Mouse (Mus musculus) cerebellum, postnatal 14 days (tissue): ENCODE measurements around the gene Rmnd5b.
A peak's percentile ranks its signal among the peaks of the same experiment; 100 is the strongest.
"Not testable (repeated sequence)": the region's sequence is repeated elsewhere in the genome, so short reads cannot be mapped to it uniquely, and the experiment has no call there.

Experiments used
- DNase-seq, 2 experiments: peaks; one replicate each; pipeline ENCODE4 v3.0.0; 2021; ENCODE audit warnings: mixed read lengths in 2 of 2

The Rmnd5b gene

GRCm38 (mm10) chr11:51649111-51649888 lies 13.6 kb upstream of the Rmnd5b start:
- peak in 1 of 2 experiments; percentile 26 for DNase-seq

GRCm38 (mm10) chr11:51648566-51648965 lies 12.9 kb upstream of the Rmnd5b start:
- peak in 1 of 2 experiments; percentile 18 for DNase-seq

- DNase-seq = peak in 1 of 2 experiments; percentile 5
Observed at GRCm38 (mm10) chr11:51646751-51647667, 11.3 kb upstream of the Rmnd5b start.

GRCm38 (mm10) chr11:51646245-51646644 lies 10.5 kb upstream of the Rmnd5b start:
- DNase-seq = peak in 1 of 2 experiments; percentile 23

- peak; percentile 72 to 78 for DNase-seq
Observed at GRCm38 (mm10) chr11:51645293-51645692, 9.6 kb upstream of the Rmnd5b start.

- peak in 1 of 2 experiments; percentile 21 for DNase-seq
Observed at GRCm38 (mm10) chr11:51644217-51644616, 8.5 kb upstream of the Rmnd5b start.

- peak; percentile 59 to 63 for DNase-seq
Observed at GRCm38 (mm10) chr11:51643761-51644160, 8.1 kb upstream of the Rmnd5b start.

- DNase-seq = no peak
Observed at GRCm38 (mm10) chr11:51643202-51643601, 7.5 kb upstream of the Rmnd5b start.

GRCm38 (mm10) chr11:51640748-51641147 lies 5.1 kb upstream of the Rmnd5b start:
- peak in 1 of 2 experiments; percentile 37 for DNase-seq

GRCm38 (mm10) chr11:51638497-51638896 lies 2.8 kb upstream of the Rmnd5b start:
- DNase-seq = no peak

GRCm38 (mm10) chr11:51637971-51638414 lies 2.3 kb upstream of the Rmnd5b start:
- DNase-seq = peak in 1 of 2 experiments; percentile 29

- DNase-seq = peak; percentile 61 to 71
Observed at GRCm38 (mm10) chr11:51636323-51636684, 608 bp upstream of the Rmnd5b start.

- no peak for DNase-seq
Observed at GRCm38 (mm10) chr11:51635127-51635524, 570 bp downstream of the Rmnd5b start.

- DNase-seq = no peak
Observed at GRCm38 (mm10) chr11:51633721-51634120, 2.0 kb downstream of the Rmnd5b start.

GRCm38 (mm10) chr11:51633200-51633599 lies 2.5 kb downstream of the Rmnd5b start:
- not testable (repeated sequence) for DNase-seq

GRCm38 (mm10) chr11:51632130-51632753 lies 3.5 kb downstream of the Rmnd5b start:
- no peak for DNase-seq

- DNase-seq = no peak
Observed at GRCm38 (mm10) chr11:51629651-51630314, 5.9 kb downstream of the Rmnd5b start.

GRCm38 (mm10) chr11:51627907-51628306 lies 7.8 kb downstream of the Rmnd5b start:
- no peak for DNase-seq

- DNase-seq = no peak
Observed at GRCm38 (mm10) chr11:51627425-51627824, 8.3 kb downstream of the Rmnd5b start.

- no peak for DNase-seq
Observed at GRCm38 (mm10) chr11:51625187-51625820, 10.4 kb downstream of the Rmnd5b start.

- peak in 1 of 2 experiments; percentile 33 for DNase-seq
Observed at GRCm38 (mm10) chr11:51622971-51623491, 12.7 kb downstream of the Rmnd5b start.

GRCm38 (mm10) chr11:51621776-51622175 lies 13.9 kb downstream of the Rmnd5b start:
- DNase-seq = no peak
